Mouse (Mus musculus): ENCODE results near the gene Dvl3. TPM values are rescaled to one million over a fixed set of nuclear protein-coding genes. Genes with fewer than 3 reads are reported as not detected.

The Dvl3 gene
- polyA plus RNA-seq, 1 experiment from 2014 or later, result 21.2 TPM

- peak within 1 kb of the TSS; percentile 70 for H3K27ac ChIP-seq
- peak within 1 kb of the TSS; percentile 99 for H3K4me3 ChIP-seq (replicated peaks)
- H3K4me2 ChIP-seq, result peak within 1 kb of the TSS; percentile 81
- H3K9ac ChIP-seq, result peak within 1 kb of the TSS; percentile 89
- H3K27me3 ChIP-seq (replicated peaks), result no peaks in the 10 kb centered on the region
- ATAC-seq (ENCODE audit: insufficient read depth, low FRiP score, low read depth), result peak; percentile 94
- H3K36me3 ChIP-seq, result peaks cover 29% of the 10 kb centered on the region
- peaks cover 8% of the 10 kb centered on the region; the same call in 1 of the 2 replicates for H3K4me1 ChIP-seq
- no peaks in the 10 kb centered on the region for H3K9me3 ChIP-seq
- WGBS, result under 1% methylated on average over 49 of the region's 49 CpGs
Measured at GRCm38 (mm10) chr16:20498677-20499475, 17.9 kb upstream of the Dvl3 start, which contains the start of gene Eif2b5. Eif2b5 (plus strand) TSS chr16:20498817.

- 83% methylated on average over 8 of the region's 8 CpGs for WGBS
- ATAC-seq (ENCODE audit: insufficient read depth, low FRiP score, low read depth), result no peak
Measured at GRCm38 (mm10) chr16:20506000-20506399, 10.8 kb upstream of the Dvl3 start.

DNA sequence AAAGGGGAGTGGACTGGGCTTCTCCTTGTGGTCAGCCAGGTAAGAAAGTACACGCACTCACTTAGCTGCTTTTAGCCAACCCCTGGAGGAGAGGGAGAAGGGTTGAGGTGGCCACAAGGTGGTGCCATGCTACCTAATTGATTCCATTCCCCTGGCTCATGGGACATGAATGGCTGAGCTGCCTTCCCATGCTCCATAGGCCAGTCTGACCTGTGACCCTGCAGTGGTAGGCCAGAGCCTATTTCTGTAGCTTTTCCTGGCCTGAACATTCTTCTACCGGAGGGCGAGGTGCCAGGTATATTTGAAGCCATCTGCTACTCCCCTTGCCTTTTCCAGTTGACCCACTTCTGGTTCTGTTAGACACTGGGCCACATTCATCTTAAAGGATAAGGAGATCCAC is 7.4 kb upstream of the Dvl3 start:
- WGBS, result 74% methylated on average over 3 of the region's 3 CpGs
- no peaks in the 10 kb centered on the region for H3K27me3 ChIP-seq (replicated peaks)
- H3K27ac ChIP-seq, result no peak overlapping the region
- peaks cover 65% of the 10 kb centered on the region for H3K36me3 ChIP-seq
- H3K4me3 ChIP-seq (replicated peaks), result no peak overlapping the region
- H3K4me1 ChIP-seq, result no peaks in the 10 kb centered on the region
- ATAC-seq (ENCODE audit: insufficient read depth, low FRiP score, low read depth), result peak; percentile 58; the same call in 1 of the 2 replicates
- no peak overlapping the region for H3K4me2 ChIP-seq
- no peaks in the 10 kb centered on the region for H3K9me3 ChIP-seq
- no peak overlapping the region for H3K9ac ChIP-seq

More at GRCm38 (mm10) chr16:20506000-20506399, 10.8 kb upstream of the Dvl3 start:
- H3K9me3 ChIP-seq, result no peaks in the 10 kb centered on the region
- no peak overlapping the region for H3K27ac ChIP-seq
- no peak overlapping the region for H3K4me2 ChIP-seq
- peaks cover 85% of the 10 kb centered on the region for H3K36me3 ChIP-seq
- no peaks in the 10 kb centered on the region for H3K4me1 ChIP-seq
- H3K27me3 ChIP-seq (replicated peaks), result no peaks in the 10 kb centered on the region
- no peak overlapping the region for H3K9ac ChIP-seq
- H3K4me3 ChIP-seq (replicated peaks), result no peak overlapping the region

DNA sequence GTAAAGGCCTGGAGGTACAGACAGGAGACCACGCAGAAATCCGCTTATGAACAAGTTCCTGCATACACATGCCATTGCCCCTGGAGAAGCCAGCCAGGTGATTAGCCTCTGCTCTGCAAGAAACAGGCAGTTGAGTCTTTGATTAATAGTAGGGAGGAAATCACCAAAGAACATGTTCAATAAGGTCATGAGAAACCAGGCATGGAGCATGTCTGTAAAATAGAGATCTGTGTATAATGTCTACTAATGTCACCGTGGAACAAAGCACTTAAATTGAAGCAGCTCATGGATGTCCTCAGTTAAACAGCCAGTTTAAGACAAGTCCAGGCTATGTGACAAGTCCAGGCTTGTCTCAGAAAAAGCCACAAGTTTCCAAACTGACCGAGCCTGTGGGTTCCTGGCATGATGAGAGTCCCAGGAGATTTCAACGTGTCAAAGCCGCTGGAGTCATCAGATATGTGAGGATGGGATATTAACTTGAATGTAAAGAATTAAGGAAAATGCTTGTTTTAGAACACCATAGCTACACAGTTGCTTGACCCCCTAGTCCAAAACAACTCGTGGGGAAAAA is 5.4 kb upstream of the Dvl3 start:
- H3K4me1 ChIP-seq, result no peaks in the 10 kb centered on the region
- no peak overlapping the region for H3K4me3 ChIP-seq (replicated peaks)
- H3K36me3 ChIP-seq, result peaks cover 48% of the 10 kb centered on the region
- no peaks in the 10 kb centered on the region for H3K27me3 ChIP-seq (replicated peaks)
- H3K9me3 ChIP-seq, result no peaks in the 10 kb centered on the region
- H3K27ac ChIP-seq, result no peak overlapping the region
- no peak for ATAC-seq (ENCODE audit: insufficient read depth, low FRiP score, low read depth)
- no peak overlapping the region for H3K4me2 ChIP-seq
- H3K9ac ChIP-seq, result no peak overlapping the region
- 84% methylated on average over 7 of the region's 7 CpGs for WGBS

- H3K9me3 ChIP-seq, result no peaks in the 10 kb centered on the region
- no peaks in the 10 kb centered on the region for H3K27me3 ChIP-seq (replicated peaks)
- ATAC-seq (ENCODE audit: insufficient read depth, low FRiP score, low read depth), result no peak
- peak overlapping the region; percentile 83 for H3K4me2 ChIP-seq
- H3K9ac ChIP-seq, result peak overlapping the region; percentile 60; the same call in 1 of the 2 replicates
- peaks cover 6% of the 10 kb centered on the region for H3K36me3 ChIP-seq
- peaks cover 11% of the 10 kb centered on the region; the same call in 1 of the 2 replicates for H3K4me1 ChIP-seq
- H3K27ac ChIP-seq, result peak overlapping the region; percentile 95
- H3K4me3 ChIP-seq (replicated peaks), result peak overlapping the region; percentile 99
Measured at GRCm38 (mm10) chr16:20516032-20516431, 750 bp upstream of the Dvl3 start.

GRCm38 (mm10) chr16:20517216-20517615 is 434 bp downstream of the Dvl3 start:
- H3K27me3 ChIP-seq (replicated peaks), result no peaks in the 10 kb centered on the region
- H3K4me1 ChIP-seq, result peaks cover 11% of the 10 kb centered on the region; the same call in 1 of the 2 replicates
- H3K9me3 ChIP-seq, result no peaks in the 10 kb centered on the region
- H3K36me3 ChIP-seq, result peaks cover 7% of the 10 kb centered on the region; the same call in 1 of the 2 replicates
- 0% methylated on average over 26 of the region's 26 CpGs for whole genome bisulfite sequencing
- ATAC-seq (ENCODE audit: insufficient read depth, low FRiP score, low read depth), result no peak; the same call in 1 of the 2 replicates
- H3K9ac ChIP-seq, result peak overlapping the region; percentile 99
- peak overlapping the region; percentile 83 for H3K4me2 ChIP-seq
- peak overlapping the region; percentile 99 for H3K4me3 ChIP-seq (replicated peaks)
- peak overlapping the region; percentile 95 for H3K27ac ChIP-seq

- peak overlapping the region; percentile 99 for H3K4me3 ChIP-seq (replicated peaks)
- peak overlapping the region; percentile 83 for H3K4me2 ChIP-seq
- peaks cover 11% of the 10 kb centered on the region; the same call in 1 of the 2 replicates for H3K4me1 ChIP-seq
- peak overlapping the region; percentile 99 for H3K9ac ChIP-seq
- peak; percentile 24 for ATAC-seq (ENCODE audit: insufficient read depth, low FRiP score, low read depth)
- no peaks in the 10 kb centered on the region for H3K9me3 ChIP-seq
- WGBS, result 2% methylated on average over 6 of the region's 6 CpGs
- no peaks in the 10 kb centered on the region for H3K27me3 ChIP-seq (replicated peaks)
- H3K36me3 ChIP-seq, result peaks cover 8% of the 10 kb centered on the region; the same call in 1 of the 2 replicates
- H3K27ac ChIP-seq, result peak overlapping the region; percentile 95
Measured at GRCm38 (mm10) chr16:20517701-20518374, 1.1 kb downstream of the Dvl3 start.

DNA sequence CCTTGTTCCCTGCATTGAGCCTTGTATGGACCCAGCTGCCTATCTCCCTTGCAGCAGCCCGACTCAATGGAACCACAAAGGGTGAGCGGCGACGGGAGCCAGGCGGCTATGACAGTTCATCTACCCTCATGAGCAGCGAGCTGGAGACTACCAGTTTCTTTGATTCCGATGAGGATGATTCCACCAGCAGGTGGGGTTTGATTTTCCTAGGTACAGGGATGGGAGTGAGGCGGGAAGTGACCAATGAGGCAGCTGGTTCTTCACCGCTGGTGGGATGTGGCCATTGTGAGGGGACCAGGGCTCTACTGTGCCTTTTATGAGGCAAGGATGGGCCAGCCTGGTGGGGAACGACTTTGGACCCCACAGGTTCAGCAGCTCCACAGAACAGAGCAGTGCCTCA is 7.1 kb downstream of the Dvl3 start:
- H3K9me3 ChIP-seq, result no peaks in the 10 kb centered on the region
- WGBS, result 85% methylated on average over 10 of the region's 10 CpGs
- no peak overlapping the region for H3K9ac ChIP-seq
- peaks cover 4% of the 10 kb centered on the region; the same call in 1 of the 2 replicates for H3K4me1 ChIP-seq
- no peak overlapping the region for H3K4me2 ChIP-seq
- no peaks in the 10 kb centered on the region for H3K27me3 ChIP-seq (replicated peaks)
- no peak overlapping the region for H3K4me3 ChIP-seq (replicated peaks)
- H3K36me3 ChIP-seq, result peaks cover 54% of the 10 kb centered on the region
- H3K27ac ChIP-seq, result no peak overlapping the region
- no peak for ATAC-seq (ENCODE audit: insufficient read depth, low FRiP score, low read depth)

DNA sequence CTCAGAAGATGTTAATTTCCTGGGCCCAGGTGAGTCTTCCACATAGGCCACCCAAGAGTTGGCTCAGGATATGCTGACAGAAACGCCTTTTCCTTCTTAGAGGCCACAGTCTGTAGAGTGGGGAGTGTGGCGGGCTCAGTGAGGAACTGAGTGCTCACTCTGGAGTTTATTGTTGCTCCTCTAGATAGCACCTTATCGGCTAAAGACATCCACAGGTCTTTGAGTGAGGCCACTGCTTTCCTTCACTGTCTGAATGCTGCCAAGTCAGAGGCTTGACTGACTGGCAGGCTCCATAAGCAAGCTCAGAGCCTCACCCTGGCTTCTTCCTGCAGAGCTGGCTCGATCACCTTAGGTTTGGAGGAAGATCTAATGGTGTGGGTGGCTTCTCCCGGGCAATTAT is 12.0 kb downstream of the Dvl3 start:
- Histone ChIP-seq H3K27me3 (replicated peaks) (no peaks in the 10 kb centered on the region), H3K9me3 (no peaks in the 10 kb centered on the region), H3K27ac (no peak overlapping the region), H3K4me2 (no peak overlapping the region), H3K36me3 (peaks cover 68% of the 10 kb centered on the region), H3K4me3 (replicated peaks) (no peak overlapping the region), H3K9ac (no peak overlapping the region), H3K4me1 (no peaks in the 10 kb centered on the region)
- 87% methylated on average over 5 of the region's 5 CpGs for WGBS
- ATAC-seq (ENCODE audit: insufficient read depth, low FRiP score, low read depth), result no peak

DNA sequence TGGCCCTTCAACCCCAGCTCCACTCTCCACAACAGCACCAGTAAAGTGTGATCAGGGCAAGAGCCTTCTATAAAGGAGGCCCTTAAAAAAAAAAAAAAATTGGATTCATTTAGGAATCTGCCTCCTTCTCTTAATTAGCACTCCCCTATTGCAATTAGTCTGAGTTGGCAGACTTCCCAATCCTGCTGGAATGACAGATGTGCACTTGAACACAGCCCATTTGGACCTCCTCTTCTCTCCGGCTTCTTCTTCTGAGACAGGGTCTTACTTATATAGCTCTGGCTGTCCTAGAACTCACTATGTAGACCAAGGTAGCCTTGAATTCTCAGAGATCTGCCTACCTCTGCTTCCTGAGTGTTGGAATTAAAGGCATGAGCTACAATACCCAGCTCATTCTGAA is 12.6 kb downstream of the Dvl3 start:
- H3K4me2 ChIP-seq, result no peak overlapping the region
- no peaks in the 10 kb centered on the region for H3K4me1 ChIP-seq
- ATAC-seq (ENCODE audit: insufficient read depth, low FRiP score, low read depth), result no peak
- no peaks in the 10 kb centered on the region for H3K9me3 ChIP-seq
- H3K27me3 ChIP-seq (replicated peaks), result no peaks in the 10 kb centered on the region
- H3K9ac ChIP-seq, result no peak overlapping the region
- H3K36me3 ChIP-seq, result peaks cover 63% of the 10 kb centered on the region
- no peak overlapping the region for H3K4me3 ChIP-seq (replicated peaks)
- H3K27ac ChIP-seq, result no peak overlapping the region
- 61% methylated on average over 1 of the region's 1 CpGs for WGBS

- ATAC-seq (ENCODE audit: insufficient read depth, low FRiP score, low read depth), result no peak
- H3K36me3 ChIP-seq, result peaks cover 50% of the 10 kb centered on the region
- no peaks in the 10 kb centered on the region for H3K4me1 ChIP-seq
- H3K9ac ChIP-seq, result no peak overlapping the region
- 92% methylated on average over 20 of the region's 20 CpGs for WGBS
- H3K27me3 ChIP-seq (replicated peaks), result no peaks in the 10 kb centered on the region
- no peaks in the 10 kb centered on the region for H3K9me3 ChIP-seq
- H3K4me2 ChIP-seq, result no peak overlapping the region
- H3K27ac ChIP-seq, result no peak overlapping the region
- no peak overlapping the region for H3K4me3 ChIP-seq (replicated peaks)
Measured at GRCm38 (mm10) chr16:20530941-20531340, 14.2 kb downstream of the Dvl3 start.
